Mouse (Mus musculus) heart, embryonic 11.5 days (tissue): ENCODE measurements around the gene Trip12. TPM values are rescaled to one million over a fixed set of nuclear protein-coding genes. Genes with fewer than 3 reads are reported as not detected.

Source experiments
- ATAC-seq: fragments of 200-750 bp; cut with Nextera tagmentation; replicated peaks from 2 replicates; pipeline ENCODE4 v1.8.0; 2017; ENCODE audit warnings: moderate library complexity; ENCODE audit not compliant: insufficient number of reproducible peaks, low FRiP score, low TSS enrichment
- H3K27ac ChIP-seq: fragments of 300-500 bp; sonication (generic); 2 replicates; pipeline ENCODE4 v1.5.1; 2014; ENCODE audit warnings: mild to moderate bottlenecking, low read depth, low read length
- H3K27me3 ChIP-seq: fragments of 300-500 bp; sonication (generic); 2 replicates; pipeline ENCODE4 v1.6.1; 2014; ENCODE audit warnings: mild to moderate bottlenecking, low read length, mixed read lengths; ENCODE audit not compliant: control insufficient read depth, insufficient read depth
- H3K36me3 ChIP-seq: fragments of 300-500 bp; sonication (generic); 2 replicates; pipeline ENCODE4 v1.6.1; 2014; ENCODE audit warnings: mild to moderate bottlenecking, low read length, moderate library complexity, mixed read lengths; ENCODE audit not compliant: control insufficient read depth, insufficient read depth
- H3K4me1 ChIP-seq: fragments of 300-500 bp; sonication (generic); 2 replicates; pipeline ENCODE4 v1.6.1; 2014; ENCODE audit warnings: low read length; ENCODE audit not compliant: control insufficient read depth, insufficient read depth
- H3K4me2 ChIP-seq: fragments of 300-500 bp; sonication (generic); 2 replicates; pipeline ENCODE4 v1.6.1; 2014; ENCODE audit warnings: mild to moderate bottlenecking, moderate library complexity
- H3K4me3 ChIP-seq: fragments of 300-500 bp; sonication (generic); 2 replicates; pipeline ENCODE4 v1.5.1; 2014; ENCODE audit warnings: low read depth, low read length
- H3K9ac ChIP-seq: fragments of 300-500 bp; sonication (generic); 2 replicates; pipeline ENCODE4 v1.6.1; 2014; ENCODE audit warnings: mild to moderate bottlenecking, low read depth, low read length, moderate library complexity
- H3K9me3 ChIP-seq: fragments of 300-500 bp; sonication (generic); replicated peaks from 2 replicates; pipeline ENCODE4 v1.6.1; 2016; ENCODE audit warnings: low read length; ENCODE audit not compliant: control insufficient read depth
- WGBS: fragments of 180-500 bp; shearing (Covaris S2); extraction: QIAGEN DNeasy Blood & Tissue Kit; methylation state at CpG from one replicate; pipeline ENCODE4 v1.1.7; 2014; ENCODE audit not compliant: insufficient replicate concordance; 5-methylcytosine and 5-hydroxymethylcytosine counted together
- polyA plus RNA-seq: library from polyadenylated mRNA; unstranded; fragments of >200 nt; fragmentation: Nextera tagmentation; extraction: Ambion mirVana; gene quantifications from 2 replicates; pipeline ENCODE4 v1.2.1, GENCODE M21; 2014

Gene Trip12
- polyA plus RNA-seq, 1 experiment from 2014 or later = 77.0 TPM

GRCm38 (mm10) chr1:84731763-84732162, 108.6 kb downstream of the Trip12 start:
- ATAC-seq = no peak
- no peak overlapping the region for H3K4me3 ChIP-seq
- H3K9me3 ChIP-seq = no peaks in the 10 kb centered on the region
- no peaks in the 10 kb centered on the region for H3K4me1 ChIP-seq
- 86% methylated on average over 1 of the region's 1 CpGs for WGBS
- no peaks in the 10 kb centered on the region for H3K27me3 ChIP-seq
- H3K36me3 ChIP-seq = peaks cover 8% of the 10 kb centered on the region
- no peak overlapping the region for H3K27ac ChIP-seq
- no peak overlapping the region for H3K9ac ChIP-seq
- no peak overlapping the region for H3K4me2 ChIP-seq

- no peak overlapping the region for H3K4me3 ChIP-seq
- 0 out of 2 replicates have a peak, but pooled peaks cover 3% of the 10 kb centered on the region for H3K4me1 ChIP-seq
- no peak overlapping the region for H3K9ac ChIP-seq
- H3K27ac ChIP-seq = 0 out of 2 replicates have a peak overlapping the region, but pooled peaks have one; percentile 51
- H3K27me3 ChIP-seq = no peaks in the 10 kb centered on the region
- no peaks in the 10 kb centered on the region for H3K9me3 ChIP-seq
- peaks cover 16% of the 10 kb centered on the region for H3K36me3 ChIP-seq
- no peak for ATAC-seq
- no peak overlapping the region for H3K4me2 ChIP-seq
Observed at GRCm38 (mm10) chr1:84722841-84723240, 117.5 kb downstream of the Trip12 start.

- no peak overlapping the region for H3K27ac ChIP-seq
- ATAC-seq = no peak
Observed at GRCm38 (mm10) chr1:84722371-84722770, 117.9 kb downstream of the Trip12 start.

DNA sequence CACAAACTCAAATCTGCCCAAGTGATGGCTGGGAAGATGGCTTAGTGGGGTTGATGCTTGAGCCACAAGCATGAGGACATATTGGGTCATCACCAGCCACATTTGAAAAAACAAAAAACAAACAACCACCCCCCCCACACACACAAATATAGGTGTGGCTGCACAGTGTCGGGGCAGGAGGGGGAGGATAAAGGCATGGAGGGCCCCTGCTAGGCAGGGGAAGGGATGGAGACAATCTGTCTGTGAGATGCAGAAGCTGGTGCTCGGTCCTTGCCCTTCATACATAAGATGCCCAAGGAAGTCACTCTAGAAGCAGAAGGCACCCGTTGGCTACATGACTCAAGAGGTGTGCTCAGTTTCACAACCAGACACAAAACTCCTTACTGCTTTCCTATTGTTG, 118.4 kb downstream of the Trip12 start:
- Histone ChIP-seq H3K4me2 (no peak overlapping the region), H3K27ac (no peak overlapping the region), H3K4me3 (no peak overlapping the region), H3K9ac (no peak overlapping the region), H3K4me1 (0 out of 2 replicates have a peak, but pooled peaks cover 3% of the 10 kb centered on the region), H3K27me3 (no peaks in the 10 kb centered on the region), H3K9me3 (no peaks in the 10 kb centered on the region), H3K36me3 (peaks cover 15% of the 10 kb centered on the region)
- ATAC-seq = no peak
- WGBS = 77% methylated on average over 3 of the region's 3 CpGs

More at GRCm38 (mm10) chr1:84722371-84722770, 117.9 kb downstream of the Trip12 start:
- no peak overlapping the region for H3K4me2 ChIP-seq
- 0 out of 2 replicates have a peak, but pooled peaks cover 3% of the 10 kb centered on the region for H3K4me1 ChIP-seq
- no peaks in the 10 kb centered on the region for H3K27me3 ChIP-seq
- H3K4me3 ChIP-seq = no peak overlapping the region
- WGBS = 95% methylated on average over 3 of the region's 3 CpGs
- no peaks in the 10 kb centered on the region for H3K9me3 ChIP-seq
- no peak overlapping the region for H3K9ac ChIP-seq
- peaks cover 15% of the 10 kb centered on the region for H3K36me3 ChIP-seq

DNA sequence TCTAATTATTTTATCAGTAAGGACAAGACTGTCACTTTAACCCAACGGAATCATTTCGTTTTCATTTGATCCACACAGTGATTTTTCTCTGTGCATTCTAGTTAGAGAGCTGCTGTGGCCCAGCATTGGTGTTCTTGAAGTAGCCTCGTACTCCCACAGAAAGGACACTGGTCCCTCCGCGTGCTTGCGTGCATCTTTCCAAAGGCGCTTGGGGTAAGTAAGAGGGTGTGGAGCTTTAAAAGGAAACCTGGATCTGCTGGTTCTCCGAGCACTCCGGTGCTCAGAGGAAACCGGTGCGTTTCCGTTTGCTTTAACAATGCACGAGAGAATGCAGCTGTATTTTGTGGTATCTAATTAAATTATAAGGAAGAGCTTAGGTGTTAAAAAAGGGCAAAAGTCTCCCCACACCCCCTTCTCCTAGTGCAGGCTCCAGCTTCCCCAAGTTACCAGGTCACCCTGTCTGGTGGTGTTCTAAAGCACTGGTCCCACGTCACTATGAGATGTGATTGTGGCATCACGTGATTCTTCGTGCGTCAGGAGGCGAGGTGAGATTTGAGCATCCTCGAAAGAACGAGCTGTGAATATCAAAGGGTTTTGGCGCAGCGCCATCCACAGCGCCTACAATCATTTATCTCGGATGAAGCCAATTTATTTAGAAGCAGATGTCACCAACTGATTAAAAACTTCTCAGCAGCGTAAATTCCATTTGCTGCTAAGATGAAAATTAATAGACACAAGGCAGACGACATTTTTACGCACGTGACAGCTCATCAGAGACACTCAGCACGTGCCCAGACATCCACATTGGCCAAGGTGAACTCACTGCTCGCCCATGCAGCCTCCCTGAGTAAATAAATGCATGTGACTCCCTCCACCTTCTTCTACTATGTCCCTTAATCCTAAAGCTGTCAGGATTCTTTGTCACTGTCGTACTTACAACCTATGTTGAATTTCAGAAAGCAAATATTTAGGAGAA, 130.2 kb downstream of the Trip12 start:
- Histone ChIP-seq H3K27me3 (peaks cover 11% of the 10 kb centered on the region), H3K4me1 (no peaks in the 10 kb centered on the region; the same call in 1 of the 2 replicates), H3K36me3 (no peaks in the 10 kb centered on the region), H3K9me3 (no peaks in the 10 kb centered on the region), H3K4me2 (peak overlapping the region; percentile 54), H3K27ac (no peak overlapping the region), H3K4me3 (peak overlapping the region; percentile 16; the same call in 1 of the 2 replicates), H3K9ac (no peak overlapping the region)
- WGBS = 16% methylated on average over 31 of the region's 31 CpGs
- ATAC-seq = no peak

DNA sequence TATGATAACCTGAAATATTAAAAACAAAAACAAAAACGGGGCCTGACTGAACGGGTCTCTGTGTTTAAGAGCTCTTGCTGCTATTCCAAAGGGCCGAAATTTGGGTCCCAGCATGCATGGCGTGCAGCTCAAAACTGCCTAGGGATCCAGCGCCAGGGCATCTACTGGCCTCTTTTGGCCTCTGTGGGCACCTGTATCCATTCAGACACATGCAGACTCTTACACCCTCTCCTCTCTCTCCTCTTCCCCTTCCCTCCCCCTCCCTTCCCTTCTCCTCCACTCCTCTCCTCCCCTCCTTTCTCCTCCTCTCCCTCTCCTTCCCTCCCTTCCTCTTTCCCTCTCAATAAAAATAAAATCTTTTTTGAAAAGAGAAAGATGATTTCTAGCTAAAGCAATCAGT, 130.9 kb downstream of the Trip12 start:
- H3K4me2 ChIP-seq = peak overlapping the region; percentile 54

DNA sequence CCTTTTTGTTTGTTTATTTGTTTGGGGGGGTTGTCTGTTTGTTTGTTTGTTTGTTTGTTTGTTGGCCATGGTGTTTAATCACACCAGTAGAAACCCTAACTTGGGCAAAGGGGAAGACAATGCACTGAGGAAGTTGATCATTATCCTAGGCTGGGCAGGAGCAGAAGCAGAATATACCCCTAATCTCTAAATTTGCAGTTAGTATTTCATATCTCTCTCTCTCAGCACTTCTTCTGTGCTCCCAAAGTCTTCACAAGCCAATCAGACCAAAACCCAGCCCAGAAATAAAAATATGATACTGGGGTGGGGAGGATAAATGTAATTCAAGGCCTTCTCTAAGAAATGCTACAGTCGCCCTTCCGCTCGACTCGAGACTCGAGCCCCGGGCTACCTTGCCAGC, 140.1 kb downstream of the Trip12 start:
- Histone ChIP-seq H3K9ac (no peak overlapping the region), H3K9me3 (no peaks in the 10 kb centered on the region)

More for the DNA sequence above, 130.9 kb downstream of the Trip12 start:
- Histone ChIP-seq H3K4me1 (no peaks in the 10 kb centered on the region; the same call in 1 of the 2 replicates), H3K27me3 (peaks cover 11% of the 10 kb centered on the region), H3K9ac (no peak overlapping the region), H3K27ac (no peak overlapping the region), H3K9me3 (no peaks in the 10 kb centered on the region), H3K36me3 (no peaks in the 10 kb centered on the region), H3K4me3 (no peak overlapping the region)
- WGBS = 39% methylated on average over 5 of the region's 5 CpGs
- no peak for ATAC-seq

GRCm38 (mm10) chr1:84697136-84697535, 143.2 kb downstream of the Trip12 start:
- no peak for ATAC-seq
- WGBS = 2% methylated on average over 2 of the region's 2 CpGs
- Histone ChIP-seq H3K4me2 (no peak overlapping the region), H3K9ac (no peak overlapping the region), H3K36me3 (no peaks in the 10 kb centered on the region), H3K9me3 (no peaks in the 10 kb centered on the region), H3K27ac (no peak overlapping the region), H3K27me3 (peaks cover 21% of the 10 kb centered on the region), H3K4me3 (no peak overlapping the region), H3K4me1 (0 out of 2 replicates have a peak, but pooled peaks cover 4% of the 10 kb centered on the region)

More for the DNA sequence above, 140.1 kb downstream of the Trip12 start:
- no peak for ATAC-seq
- H3K27me3 ChIP-seq = peaks cover 7% of the 10 kb centered on the region
- no peaks in the 10 kb centered on the region for H3K36me3 ChIP-seq
- H3K4me1 ChIP-seq = 0 out of 2 replicates have a peak, but pooled peaks cover 4% of the 10 kb centered on the region
- H3K4me3 ChIP-seq = no peak overlapping the region
- no peak overlapping the region for H3K27ac ChIP-seq
- WGBS = 93% methylated on average over 6 of the region's 6 CpGs
- H3K4me2 ChIP-seq = no peak overlapping the region
